Mouse (Mus musculus): ENCODE data around the gene Tnnc1.

The Tnnc1 gene

DNA sequence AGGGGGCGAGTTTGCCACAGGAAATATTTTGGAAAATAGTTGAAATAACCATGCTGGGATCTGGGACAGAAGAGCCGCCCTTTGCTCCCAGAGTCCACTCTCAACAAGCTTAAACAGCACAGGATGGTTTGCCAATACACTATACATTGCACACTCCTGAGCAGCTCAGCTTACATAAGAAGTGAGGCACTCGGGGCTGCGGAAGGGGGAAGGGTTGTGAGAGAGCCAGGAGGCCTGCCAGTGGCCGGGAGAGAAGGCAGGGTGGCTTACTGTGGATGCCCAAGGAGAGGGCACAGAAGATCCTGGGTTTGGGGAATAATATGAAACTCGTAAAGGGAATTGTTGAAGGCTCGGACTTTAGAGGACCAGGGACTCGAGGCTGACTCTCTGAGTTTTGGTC is 5.8 kb downstream of the Tnnc1 start:
- no peak for DNase-seq (ENCODE audit: low spot score in 2 of 2)

DNA sequence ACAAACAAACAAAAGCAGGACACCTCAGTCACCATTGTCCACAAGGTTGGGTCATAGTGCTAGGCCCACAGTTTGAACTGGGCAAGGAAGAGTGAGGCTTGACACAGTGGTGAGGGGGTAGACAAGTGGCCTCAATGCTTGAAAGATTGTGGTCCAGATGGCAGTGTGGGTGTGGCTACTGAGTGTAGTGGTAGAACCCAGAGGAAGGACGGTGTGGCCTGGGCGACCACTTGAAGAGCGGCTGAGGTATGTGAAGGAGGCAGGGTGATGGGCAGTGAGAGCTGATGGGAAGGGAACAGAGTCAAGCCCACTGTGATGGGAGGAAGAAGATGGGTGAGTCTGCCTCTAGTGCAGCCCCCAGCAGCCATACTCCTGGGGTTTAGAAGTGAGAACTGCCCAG is 6.6 kb downstream of the Tnnc1 start:
- DNase-seq (ENCODE audit: low spot score in 2 of 2), result no peak

DNA sequence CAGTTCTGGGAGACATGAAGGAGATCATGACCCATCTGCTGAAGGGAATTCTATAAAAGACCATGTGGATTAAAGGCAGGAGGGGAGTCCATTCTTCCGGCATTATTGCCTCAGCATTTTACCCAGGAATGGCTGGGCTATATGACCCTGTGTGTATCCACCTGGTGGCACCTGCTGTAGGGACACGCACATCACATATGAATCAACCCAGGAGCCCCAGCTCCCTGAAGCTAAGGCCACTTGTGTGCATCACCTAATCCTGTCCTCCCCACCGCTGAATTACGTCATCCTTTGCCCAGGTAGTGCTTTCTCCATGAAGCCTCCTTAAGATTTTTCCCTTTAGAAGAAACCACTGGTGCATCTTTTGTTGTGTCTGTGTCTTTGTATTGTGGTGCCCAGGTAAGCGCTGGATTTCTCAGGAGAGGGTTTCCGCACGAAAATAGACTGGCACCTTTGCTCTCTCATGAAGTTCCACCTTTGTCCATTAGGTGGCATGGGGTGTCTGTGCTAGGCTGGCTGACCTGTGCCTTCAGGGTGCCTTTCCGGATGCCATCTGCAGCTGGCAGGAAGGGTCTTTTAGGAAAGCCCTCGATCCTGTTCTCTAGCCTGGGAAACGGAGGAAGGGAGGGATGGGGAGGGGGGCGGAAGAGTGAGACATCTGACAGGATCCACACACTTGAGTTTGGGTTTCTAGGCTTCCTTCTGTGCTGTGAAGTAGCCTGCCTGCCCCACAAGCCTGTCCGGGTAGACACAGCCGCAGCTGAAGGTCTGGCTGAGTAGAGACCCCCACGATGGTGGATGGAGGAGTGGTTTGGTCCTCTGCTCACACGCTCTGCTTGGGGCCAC is 7.3 kb downstream of the Tnnc1 start:
- DNase-seq (ENCODE audit: low spot score in 2 of 2), result peak in 1 of 2 experiments; percentile 41

DNA sequence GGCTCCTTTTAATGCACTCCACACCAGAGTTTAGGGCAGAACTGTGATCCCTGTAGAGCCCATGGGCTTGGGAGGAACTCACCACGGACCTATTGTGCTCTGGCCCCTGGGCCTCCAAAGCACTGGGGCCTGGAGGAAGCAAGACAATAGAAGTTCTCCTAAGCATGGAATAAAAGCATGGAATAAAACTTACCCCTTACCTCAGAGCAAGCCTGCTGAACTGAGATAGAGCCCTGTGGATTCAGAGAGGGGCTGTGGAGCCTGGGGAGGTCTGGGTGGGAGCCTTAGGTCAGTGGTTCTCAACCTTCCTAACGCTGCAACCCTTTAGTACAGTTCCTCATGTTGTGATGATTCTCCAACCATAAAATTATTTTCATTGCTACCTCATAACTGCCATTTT is 8.7 kb downstream of the Tnnc1 start, which contains the start of gene Nisch:
TSS of gene Nisch (minus strand) at position 101 of the 400 bp plus-strand sequence.
- no peak for DNase-seq (ENCODE audit: low spot score in 2 of 2)

DNA sequence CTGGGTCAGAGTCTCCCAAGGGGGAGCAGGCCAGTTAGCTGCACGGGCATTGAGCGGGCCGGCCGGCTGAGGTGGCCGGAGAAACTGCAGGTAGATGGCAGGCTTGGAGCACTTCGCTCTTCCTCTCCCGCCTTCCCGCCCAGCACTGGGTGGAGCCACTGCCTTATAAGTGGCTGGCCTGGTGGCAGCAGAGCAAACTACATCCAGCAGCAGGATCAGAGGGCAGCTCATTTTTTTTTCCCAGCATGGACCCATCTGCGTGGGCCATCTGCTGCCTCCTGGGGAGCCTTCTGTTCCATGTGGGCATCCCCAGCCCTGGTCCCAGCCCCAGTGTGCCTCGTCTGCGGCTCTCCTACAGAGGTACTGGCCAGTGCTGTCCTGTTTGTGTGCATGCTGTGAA is 9.6 kb downstream of the Tnnc1 start, which contains the start of gene Sema3g:
TSS of gene Sema3g (plus strand) at position 195 of the 400 bp plus-strand sequence.
- DNase-seq (ENCODE audit: low spot score in 2 of 2), result peak in 1 of 2 experiments; percentile 45

DNA sequence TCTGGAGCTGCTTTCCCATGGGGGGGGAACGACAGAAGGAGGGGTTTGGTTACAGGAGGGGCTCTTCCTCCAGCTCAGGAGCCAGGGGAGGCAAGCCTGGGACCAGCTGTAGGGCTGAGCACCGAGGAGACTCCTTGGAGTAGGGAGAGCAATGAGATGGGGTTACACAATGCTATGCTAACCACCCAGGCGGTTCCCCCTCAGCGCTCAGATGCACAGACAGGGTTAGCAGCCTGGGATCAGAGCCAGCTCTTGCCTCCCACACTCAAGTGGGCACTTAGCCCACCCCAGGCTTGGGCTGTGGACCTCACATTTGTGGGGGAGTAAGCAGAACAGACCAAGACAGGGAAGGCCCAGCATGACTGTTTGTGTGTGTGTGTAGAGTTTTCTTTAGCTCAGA is 18.9 kb downstream of the Tnnc1 start:
- peak in 1 of 2 experiments; percentile 58 for DNase-seq (ENCODE audit: low spot score in 2 of 2)

DNA sequence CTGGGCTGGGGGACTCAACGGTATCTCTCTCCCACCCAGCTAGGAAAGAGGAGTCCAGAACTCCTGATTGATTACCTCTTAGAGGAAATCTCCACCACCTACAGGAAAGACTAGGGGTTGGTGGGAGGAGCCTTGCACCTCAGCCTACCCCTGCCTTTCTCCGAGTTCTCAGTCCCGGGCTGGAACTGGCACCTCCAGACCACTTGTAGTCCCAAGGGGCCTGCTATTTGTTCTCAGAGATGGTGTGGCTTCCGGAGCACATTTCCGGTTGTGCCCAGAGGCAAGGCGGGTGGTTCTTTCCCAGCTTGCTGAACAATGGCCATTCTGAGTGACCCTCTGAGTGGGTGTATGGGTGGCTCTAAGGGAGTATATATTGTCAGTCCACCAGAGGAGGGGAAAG is 20.1 kb downstream of the Tnnc1 start:
- DNase-seq (ENCODE audit: low spot score in 2 of 2), result no peak

DNA sequence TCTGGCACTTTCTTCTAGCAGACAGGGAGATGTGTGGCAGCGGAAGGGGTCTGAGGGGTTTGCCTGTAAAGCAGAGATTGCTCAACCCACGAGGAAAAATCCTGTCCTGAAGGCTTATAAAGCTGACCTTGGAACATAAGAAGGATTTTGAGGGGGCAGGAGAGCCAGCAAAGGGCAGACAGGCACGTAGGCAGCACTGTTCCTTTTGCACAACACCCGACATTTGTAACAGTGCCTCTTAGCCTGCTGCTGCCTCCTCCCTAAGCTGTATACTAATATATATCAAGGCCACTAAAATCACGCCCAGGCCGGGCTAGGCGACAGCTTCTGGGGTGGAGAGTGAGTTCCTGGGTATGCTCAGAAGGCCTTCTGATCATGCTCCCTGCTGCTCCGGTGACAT is 22.3 kb downstream of the Tnnc1 start:
- DNase-seq (ENCODE audit: low spot score in 2 of 2), result no peak

DNA sequence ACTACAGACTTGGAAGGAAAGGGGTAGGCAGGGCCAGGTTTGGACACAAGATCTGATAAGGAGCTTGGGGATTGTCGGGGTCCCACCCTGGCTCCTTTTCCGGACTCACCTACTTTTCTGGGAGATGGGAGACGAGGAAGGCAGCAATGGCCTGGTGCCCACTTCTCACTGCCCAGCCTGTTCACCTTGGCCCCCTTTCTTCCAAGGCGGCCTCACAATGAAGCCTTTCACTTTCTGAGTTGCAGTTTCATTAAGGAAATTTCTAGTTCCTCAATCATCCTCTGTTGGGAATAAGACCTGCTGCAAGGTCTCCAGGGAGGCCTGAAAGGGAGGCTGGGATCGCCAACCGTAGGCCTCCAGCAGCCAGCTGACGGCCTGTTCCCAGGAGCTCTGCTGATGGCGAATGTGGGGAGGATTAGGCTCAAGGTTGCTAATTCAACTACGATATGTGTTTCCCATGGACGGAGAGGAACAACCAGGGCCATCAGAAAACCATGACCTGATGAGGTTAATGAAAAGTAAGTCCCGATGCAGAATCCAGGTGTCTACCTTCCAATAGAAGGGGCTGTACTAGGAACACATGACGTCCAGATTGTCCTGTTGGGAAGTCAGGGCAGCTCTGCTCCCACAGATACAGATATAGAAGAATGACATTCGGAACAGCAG is 24.4 kb downstream of the Tnnc1 start:
- DNase-seq (ENCODE audit: low spot score in 2 of 2), result no peak

DNA sequence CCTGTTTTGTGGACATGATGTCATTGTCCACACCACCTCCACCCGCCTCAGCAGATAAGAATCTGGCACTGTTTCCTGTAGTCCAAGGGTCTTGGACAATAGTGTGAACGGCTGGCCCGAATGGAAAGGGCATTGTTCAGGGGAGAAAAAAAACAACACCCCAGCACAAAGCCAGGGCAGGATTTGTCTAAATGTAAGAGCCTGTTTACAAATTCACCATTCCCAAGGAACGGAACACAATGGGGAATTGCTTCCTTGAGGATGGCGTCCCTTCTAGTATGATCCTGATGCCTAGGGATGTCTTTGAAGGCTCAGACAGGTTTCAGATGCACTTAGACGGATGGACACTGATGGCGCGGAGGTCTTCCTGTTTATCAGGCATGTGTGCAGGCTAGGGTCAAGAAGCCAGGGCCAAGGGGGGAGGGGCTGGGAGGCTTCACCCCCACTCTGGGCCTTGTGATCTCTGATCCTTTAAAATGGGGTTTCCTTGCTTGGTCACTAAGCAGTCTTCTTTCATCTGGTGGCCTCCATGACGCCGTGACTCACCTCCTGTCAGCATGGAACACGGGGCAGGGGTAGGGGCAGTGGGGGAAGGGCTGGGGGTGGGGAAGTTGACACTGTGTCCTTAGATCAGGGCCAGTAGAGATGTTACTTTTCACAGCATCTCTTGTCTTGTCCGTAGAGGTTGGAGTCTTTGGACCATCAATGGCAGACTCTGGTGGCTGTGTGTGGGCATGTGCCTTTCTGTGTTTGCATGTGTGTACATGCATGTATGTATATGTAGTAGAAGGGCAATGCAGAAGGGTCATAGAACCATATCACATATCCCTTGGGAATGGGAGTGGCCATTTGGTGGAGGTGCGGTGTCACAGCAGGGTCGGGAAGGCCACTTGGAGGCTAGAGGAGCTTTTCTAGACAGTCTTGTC is 25.2 kb downstream of the Tnnc1 start:
- no peak for DNase-seq (ENCODE audit: low spot score in 2 of 2)

DNA sequence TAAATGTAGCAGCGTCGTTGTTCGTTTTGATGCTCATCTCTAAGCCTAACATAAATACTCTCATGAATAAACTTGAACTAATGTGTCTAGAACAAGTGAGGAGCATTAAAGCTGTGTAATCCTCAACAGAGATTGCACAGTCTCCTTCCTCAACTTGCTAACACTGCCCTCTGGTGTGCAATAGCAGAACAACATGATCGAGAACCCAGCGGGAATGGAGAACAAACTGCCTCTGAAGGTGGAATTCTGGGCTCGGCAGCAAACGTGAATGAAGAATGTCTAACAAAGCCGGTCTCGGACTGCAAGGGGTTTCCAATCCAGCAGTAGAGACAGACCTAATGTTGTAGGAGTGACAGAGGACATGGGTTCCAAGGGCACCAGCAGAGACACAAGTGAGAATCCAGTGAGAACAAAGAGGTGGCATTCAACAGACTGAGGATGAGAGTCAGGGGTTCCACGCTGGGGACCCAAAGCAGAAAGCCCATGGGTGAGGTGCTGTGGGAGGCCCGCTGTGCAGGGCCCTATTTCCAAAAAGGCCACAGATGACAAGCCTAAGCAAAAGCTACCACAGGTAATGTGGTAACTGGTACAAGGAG is 26.0 kb downstream of the Tnnc1 start:
- DNase-seq (ENCODE audit: low spot score in 2 of 2), result peak; percentile 57 to 66

DNA sequence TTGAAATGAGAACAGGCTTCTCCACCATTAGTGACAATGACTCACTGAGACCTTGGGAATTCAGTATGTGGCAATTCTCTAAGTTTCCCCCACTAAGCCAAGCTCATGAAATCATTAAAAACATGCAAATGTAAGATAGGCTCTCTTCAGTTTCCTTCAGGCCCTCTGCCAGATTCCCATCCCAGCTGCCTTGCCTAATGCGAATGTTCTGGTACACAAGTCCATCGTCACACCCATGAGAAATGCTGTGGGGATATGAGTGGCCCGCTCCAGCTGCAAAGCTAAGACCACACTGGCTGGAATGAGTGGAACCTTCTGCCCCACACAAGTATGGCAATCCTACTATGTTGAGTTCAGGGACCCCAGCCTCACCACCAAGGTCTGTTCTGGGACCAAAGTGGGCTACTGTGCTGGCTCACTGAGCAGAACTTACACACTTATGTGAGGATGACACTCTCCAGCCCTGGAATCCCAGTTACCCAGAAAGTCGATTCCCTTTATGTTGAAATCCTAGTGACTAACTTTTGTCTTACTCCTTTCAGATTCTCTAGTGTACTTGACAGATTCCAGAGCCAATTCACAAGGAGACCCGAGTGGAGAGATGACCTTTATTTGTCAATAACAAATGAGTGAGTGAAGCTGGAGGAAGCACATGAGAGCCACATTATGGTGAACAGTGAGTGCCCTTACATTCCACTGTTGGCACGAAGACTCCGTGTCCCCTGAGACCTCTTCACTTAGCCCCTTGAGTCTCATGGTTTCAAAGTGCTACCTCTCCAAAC is 29.2 kb downstream of the Tnnc1 start:
- peak in 1 of 2 experiments; percentile 48 for DNase-seq (ENCODE audit: low spot score in 2 of 2)

DNA sequence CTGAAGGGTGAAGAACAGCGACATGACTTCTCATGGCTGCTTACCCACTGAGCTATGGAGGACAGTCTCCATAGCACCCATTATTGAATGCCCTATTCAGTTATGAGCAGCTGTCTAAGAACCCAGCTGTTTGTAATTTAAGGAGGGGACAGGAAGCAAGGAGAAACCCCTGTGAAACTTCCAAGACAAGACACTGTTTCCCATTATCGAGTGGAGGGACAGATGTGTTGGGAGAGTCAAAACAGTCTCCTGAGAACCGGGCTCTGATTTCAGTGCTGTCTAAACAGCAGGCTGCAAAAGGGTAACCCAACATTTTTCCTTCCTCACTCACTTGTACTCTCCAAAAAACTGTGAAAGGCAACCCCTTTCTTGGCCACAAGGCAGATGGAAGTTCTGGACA is 32.4 kb downstream of the Tnnc1 start:
- no peak for DNase-seq (ENCODE audit: low spot score in 2 of 2)

DNA sequence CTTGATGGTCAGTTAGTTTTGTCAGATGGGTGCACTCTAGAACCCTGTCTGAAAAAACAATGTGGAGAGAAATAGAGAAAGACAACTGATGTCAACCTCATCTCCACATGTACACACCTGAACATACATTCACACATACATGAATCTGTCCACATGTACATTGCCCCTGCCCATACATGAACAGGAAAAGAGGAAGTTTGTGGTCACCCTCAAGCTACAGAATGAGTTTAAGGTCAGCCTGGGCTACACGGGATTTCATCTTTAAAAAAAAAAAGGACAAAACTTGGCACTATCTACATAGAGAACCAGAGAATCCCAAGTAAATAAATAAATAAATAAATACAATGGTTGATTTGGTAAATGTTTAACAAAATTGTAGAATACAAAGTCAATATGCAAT is 36.7 kb downstream of the Tnnc1 start:
- DNase-seq (ENCODE audit: low spot score in 2 of 2), result no peak

DNA sequence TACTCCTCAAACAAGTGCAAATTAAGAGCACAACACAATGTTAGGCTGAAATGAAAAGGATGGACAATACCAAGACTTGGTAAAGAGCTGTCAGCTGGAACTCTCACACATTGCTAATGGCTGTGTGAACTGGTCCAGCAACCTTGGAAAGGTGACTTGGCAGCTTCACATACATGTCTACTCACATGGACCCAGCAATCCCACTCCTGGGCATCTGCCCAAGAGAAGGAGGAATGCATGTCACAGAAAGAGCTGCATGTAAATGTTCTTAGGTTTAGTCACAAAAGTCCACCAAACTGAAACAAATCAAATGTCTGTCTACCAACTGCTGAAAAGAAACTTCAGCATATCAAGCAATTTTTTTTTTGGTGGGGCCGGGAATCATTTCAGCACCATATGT is 37.8 kb downstream of the Tnnc1 start:
- no peak for DNase-seq (ENCODE audit: low spot score in 2 of 2)

DNA sequence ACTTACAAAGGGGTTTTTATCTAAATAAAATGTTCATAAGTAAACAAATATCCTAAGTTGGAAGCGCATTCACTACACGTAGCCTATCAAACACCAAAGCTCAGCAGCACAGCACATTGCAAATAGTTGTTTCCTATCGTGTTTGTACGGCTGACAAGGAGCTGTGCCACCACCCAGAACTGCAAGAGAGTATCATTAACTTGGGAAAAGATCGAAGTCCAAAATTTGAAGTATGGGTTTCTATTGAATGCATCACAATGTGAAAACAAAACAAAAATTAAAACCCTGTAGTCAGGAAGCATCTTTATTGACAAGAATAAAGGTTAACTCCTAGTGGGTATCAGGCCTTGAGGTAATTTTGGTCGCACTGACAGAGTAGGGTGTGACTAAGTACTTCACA is 40.3 kb downstream of the Tnnc1 start:
- DNase-seq (ENCODE audit: low spot score in 2 of 2), result no peak

DNA sequence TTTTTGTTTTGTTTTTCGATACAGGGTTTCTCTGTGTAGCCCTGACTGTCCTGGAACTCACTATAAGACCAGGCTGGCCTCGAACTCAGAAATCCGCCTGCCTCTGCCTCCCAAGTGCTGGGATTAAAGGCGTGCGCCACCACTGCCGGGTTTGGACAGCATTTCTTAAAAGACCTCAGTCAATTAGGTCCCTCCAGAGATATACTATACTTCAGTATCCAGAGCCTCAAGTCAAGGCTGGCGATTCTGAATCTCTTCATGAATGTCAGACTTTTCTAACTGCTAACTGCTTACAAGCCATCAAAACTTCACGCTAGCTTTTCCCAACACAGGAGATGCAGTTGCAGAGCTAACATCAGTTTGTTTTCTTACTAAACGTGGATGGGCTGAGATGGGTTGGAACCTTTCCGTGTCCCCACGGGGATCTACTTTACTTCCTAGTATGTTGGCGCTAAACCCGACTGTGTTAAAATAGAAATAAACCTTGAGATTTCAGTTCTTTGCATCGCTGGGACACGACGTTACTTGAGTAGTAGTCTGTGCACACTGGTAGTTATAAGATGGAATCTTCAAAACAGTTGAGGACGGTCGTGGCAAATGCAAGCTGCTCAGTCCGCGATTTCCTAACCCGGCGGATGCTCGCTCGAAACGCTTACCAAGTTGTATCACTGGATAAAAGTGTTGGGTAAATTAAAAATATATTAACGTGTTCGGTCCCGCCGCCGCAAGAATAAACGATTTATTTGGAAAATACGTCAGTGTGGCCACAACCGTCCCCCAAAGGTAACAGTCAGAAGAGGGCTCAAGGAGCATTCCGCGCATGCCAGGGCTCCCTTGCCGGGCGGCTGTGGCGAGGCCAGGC is 42.3 kb downstream of the Tnnc1 start:
- no peak for DNase-seq (ENCODE audit: low spot score in 2 of 2)

DNA sequence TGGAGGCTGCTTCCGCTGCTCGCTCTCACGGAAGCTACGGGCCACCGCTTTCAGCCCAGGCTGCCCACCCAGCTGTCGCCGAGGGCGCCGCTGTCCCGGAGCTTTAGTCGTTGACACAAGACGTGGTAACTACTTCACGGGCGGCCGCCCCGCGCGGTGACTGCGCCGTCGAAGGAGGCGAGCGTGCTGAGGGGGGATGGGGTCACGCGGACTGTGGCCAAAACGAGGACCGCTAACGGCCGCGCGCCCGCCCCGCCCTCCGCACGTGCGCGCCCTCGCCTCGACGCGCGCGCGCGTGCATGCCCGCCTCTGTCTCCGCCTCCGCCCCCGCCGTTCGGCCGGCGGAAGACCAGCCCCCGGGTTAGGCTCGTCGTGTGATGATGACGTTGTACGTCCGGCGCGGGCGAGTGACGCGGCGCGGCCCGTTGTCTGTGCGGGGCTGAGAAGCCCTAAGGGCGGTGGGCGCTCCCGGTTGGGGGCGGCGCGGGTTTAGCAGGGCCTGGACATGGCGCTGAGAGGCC is 43.0 kb downstream of the Tnnc1 start, which contains the start of the genes Phf7 and Bap1:
TSS of gene Phf7 (minus strand) at position 234 of the 521 bp plus-strand sequence.
TSS of gene Bap1 (plus strand) at position 367 of the 521 bp plus-strand sequence.
- peak; percentile 92 to 97 for DNase-seq (ENCODE audit: low spot score in 2 of 2)

DNA sequence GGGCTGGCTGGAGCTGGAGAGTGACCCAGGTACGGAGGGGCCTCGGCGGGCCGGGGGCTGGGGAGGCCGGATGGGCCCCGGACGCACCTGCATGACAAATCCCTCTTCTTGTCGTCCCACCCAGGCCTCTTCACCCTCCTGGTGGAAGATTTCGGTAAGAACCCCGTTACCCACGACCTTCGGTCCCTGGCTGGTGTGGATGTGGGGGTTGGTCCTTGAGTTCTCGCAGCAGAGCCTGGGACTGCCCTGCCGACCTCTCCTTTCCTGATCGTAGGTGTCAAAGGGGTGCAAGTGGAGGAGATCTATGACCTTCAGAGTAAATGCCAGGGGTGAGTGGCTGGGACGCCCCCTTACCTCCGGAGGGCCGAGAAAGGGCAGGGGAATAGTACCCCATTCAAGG is 43.5 kb downstream of the Tnnc1 start:
- DNase-seq (ENCODE audit: low spot score in 2 of 2), result no peak
